Mouse (Mus musculus): ENCODE data around the gene Sult4a1. TPM values are rescaled to one million over a fixed set of nuclear protein-coding genes. Genes with fewer than 3 reads are reported as not detected.

Gene Sult4a1
- total RNA-seq, 1 experiment from 2014 or later, result 2.5 TPM

DNA sequence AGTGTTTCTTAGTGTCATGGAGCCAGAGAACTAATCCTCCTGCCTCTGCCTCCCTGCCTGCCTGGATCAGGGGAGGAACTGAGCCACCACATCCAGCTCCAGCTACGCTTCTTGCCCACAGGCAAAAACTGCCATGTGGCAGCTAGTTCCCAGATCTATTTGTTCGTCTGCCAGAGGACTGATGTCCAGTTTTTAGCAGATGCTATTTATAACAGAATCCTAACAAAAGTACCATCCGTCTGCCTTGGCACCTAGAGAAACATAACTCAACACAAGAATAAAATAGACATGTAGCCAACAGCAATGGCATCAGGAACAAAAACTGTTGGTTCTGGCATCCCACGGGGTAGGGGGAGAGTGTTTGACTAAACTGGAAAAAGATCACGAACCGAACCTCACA lies 46.7 kb downstream of the Sult4a1 start:
- ATAC-seq (replicated peaks; ENCODE audit: insufficient number of reproducible peaks, low FRiP score, low TSS enrichment, poor library complexity, severe bottlenecking), result no peak

DNA sequence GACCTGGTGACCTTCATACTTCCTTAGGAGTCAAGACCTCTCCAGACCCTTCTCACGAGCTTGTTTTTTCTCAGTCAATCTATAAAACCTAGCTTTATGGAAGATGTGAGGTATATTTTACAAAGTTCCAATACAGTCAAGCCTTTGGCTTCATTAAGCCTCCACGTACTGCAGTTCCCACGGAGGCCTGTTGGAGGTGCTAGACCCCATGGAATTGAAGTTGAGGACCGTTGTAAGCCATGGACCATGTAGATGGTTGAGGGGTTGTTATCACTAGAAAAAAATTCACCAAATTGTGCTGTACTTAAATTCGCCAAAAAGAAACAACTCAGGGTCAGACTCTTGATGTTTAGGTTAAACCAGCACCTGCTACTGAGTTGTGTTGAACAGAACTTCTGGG lies 49.5 kb downstream of the Sult4a1 start:
- no peak for ATAC-seq (replicated peaks; ENCODE audit: insufficient number of reproducible peaks, low FRiP score, low TSS enrichment, poor library complexity, severe bottlenecking)

DNA sequence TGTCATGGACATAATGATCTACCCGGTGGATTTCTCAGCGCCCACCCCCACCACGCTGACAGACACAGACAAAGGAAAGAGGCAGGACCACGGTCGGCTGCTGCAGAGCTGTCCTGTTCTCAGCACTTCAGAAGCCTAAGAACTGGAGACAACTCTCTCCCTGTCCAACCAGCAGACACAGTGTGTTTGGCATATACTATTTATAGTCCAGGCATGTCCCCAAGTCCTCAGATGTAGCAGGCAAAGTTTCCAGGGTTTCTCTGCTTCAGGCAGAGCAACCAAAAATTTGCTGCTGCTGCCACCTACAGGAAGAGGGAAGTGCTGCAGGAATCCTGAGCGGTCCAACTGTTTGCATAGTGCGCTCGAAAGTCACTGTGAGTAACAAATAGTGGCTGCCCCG lies 51.7 kb downstream of the Sult4a1 start:
- ATAC-seq (replicated peaks; ENCODE audit: insufficient number of reproducible peaks, low FRiP score, low TSS enrichment, poor library complexity, severe bottlenecking), result no peak

DNA sequence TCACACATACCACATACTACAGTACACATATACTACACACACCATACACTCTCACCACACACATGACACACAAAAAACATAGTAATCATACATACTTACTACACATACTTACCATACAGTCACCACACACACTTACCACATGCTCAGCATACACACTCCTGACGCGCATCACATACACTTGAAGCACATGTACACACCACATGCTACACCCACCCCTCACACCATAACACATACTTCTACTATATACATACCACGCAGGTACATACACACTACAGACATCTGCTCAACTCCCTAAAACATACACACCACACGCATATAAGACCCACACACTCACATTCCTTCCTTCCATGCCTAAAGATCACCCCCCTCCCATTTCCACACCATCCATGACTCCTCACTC lies 52.3 kb downstream of the Sult4a1 start:
- ATAC-seq (replicated peaks; ENCODE audit: insufficient number of reproducible peaks, low FRiP score, low TSS enrichment, poor library complexity, severe bottlenecking), result no peak

DNA sequence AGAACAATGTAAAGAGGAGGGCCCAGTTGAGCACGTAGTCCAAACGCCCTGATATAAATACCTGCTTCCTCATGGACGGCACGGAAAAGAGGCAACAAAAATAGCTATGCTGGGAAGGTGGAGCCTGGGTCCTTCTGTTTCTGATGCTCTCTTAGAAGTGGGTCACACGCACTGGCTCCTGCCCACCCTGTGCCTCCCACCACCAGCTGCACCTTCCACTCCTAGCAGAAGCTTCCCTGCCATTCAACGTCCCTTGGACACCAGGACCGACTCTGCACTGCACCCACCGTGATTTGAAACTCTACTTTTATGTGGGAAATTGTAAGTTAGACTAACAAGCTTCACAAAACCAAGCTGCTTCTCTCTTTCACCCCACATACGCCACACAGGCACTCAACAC lies 53.2 kb downstream of the Sult4a1 start:
- no peak for ATAC-seq (replicated peaks; ENCODE audit: insufficient number of reproducible peaks, low FRiP score, low TSS enrichment, poor library complexity, severe bottlenecking)

DNA sequence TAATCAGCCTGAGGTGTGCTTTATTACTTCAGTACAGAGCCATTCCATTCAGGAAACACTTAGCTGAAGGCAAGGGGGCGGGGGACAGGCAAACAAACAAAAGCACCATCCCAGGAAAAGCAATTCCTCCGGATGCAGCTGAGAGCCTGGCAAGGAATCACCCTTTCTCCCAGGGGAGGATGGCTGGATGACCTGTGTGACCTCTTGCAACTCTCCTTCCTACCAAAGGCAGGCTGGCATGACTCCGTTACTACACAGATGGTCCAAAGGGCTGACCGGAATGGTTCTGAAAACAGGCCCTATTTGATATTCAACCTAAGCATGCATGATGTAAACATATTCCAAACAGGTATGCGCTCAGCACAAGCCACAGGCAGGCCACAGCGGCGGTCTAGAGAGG lies 56.0 kb downstream of the Sult4a1 start:
- ATAC-seq (replicated peaks; ENCODE audit: insufficient number of reproducible peaks, low FRiP score, low TSS enrichment, poor library complexity, severe bottlenecking), result no peak

DNA sequence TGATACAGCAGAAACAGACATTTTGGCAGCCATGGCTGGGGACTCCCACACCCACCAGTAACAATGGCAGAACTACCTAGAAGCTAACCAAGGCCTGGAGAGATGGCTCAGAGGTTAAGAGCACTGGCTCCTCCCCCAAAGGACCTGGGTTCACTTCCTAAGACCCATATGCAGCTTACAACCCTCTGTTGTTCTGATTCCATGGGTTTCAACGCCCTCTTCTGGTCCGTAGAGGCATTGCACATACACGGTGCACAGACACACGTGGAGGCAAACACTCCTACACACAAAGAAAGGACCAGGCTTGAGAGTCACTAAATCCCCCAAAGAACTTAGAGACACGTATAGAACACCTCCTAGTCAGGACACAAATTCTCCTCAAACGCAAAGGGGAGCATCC lies 60.0 kb downstream of the Sult4a1 start:
- ATAC-seq (replicated peaks; ENCODE audit: insufficient number of reproducible peaks, low FRiP score, low TSS enrichment, poor library complexity, severe bottlenecking), result no peak

DNA sequence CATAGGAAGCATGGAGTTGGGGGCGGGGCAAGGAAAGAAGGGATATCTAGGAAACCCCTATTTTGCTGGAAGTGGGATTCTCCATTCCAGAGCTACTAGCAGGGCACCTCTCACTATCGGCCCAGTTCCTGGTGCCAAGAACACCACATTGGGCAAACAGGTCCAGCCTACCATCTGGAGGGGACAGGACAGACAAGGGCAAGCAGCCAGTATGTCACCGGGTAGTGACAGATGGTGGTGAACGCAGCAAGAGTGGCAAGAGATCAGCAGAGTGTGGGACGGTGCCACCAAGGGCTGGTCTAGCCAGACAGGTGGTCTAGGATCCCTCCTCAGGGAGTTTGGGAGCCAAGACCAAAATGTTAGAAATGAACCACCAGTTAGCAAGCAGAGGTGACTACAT lies 68.5 kb downstream of the Sult4a1 start:
- no peak for ATAC-seq (replicated peaks; ENCODE audit: insufficient number of reproducible peaks, low FRiP score, low TSS enrichment, poor library complexity, severe bottlenecking)

Other genes starting within 250 kb of the Sult4a1 start
- gene Efcab6, start 40.4 kb downstream of the Sult4a1 start, total RNA-seq (2017), result 0.19 to 0.48 TPM (median 0.43 TPM) in 3 replicates
- gene Pnpla5, start 17.4 kb upstream of the Sult4a1 start, total RNA-seq (2017), result not detected in 3 replicates
- 0.78 TPM in 1 of 3 replicates, not detected in the others for gene Pnpla3, start 62.1 kb upstream of the Sult4a1 start, total RNA-seq (2017)
- 27.7 to 36.4 TPM (median 29.5 TPM) in 3 replicates for gene Samm50, start 86.5 kb upstream of the Sult4a1 start, total RNA-seq (2017)
- gene Parvb, start 126.3 kb upstream of the Sult4a1 start, total RNA-seq (2017), result 6.7 to 45.7 TPM (median 7.8 TPM) in 3 replicates
- gene Parvg, start 218.3 kb upstream of the Sult4a1 start, total RNA-seq (2017), result 54.1 to 106 TPM (median 56.9 TPM) in 3 replicates